In the genomic region with DNA sequence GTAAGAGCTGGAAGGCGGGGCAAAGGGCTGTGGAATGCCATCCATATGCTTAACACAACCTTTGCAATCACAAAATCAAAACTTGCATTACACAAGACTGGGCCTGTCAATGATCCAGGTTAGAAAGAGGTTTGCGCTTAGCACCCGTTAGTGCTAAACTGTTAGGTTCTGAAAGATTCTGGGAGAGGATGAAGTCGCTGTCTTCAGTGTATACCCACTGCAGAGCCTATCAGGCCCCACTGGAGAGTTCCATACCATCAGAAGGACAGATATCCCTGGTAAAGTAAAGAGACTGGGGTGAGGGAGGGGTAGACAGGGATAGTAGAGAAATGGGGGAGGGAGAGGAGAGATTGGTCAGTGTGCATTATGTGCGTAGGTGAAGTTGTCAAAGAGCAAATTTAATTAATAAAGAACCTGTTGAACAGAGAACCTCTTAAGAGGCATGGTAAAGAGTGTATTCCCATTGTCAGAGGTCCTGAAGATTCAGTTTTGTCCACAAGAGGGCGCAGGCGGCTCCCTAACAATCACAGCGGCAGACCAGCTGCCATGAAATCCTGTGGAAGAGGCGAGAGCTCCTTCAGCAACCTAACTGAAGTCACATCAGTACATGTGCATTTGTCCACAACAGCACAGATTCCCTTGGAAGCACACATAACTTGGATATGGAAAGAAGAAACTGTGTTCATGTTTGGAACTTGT, we compare ENCODE assay signal across 8 mouse cellular contexts. TPM values are rescaled to one million over a fixed set of nuclear protein-coding genes. Genes with fewer than 3 reads are reported as not detected.
DNase-seq lines count a peak whose midpoint lies in the region; ATAC-seq and TF ChIP-seq lines count a peak whose summit lies in the region.

No protein-coding gene starts in this region.

- ATAC-seq in embryonic facial prominence, embryonic 11.5 days (replicated peaks; ENCODE audit: insufficient number of reproducible peaks, low FRiP score, low TSS enrichment, low read depth), result peak; percentile 68
- ATAC-seq in midbrain, postnatal 0 days (ENCODE audit: low FRiP score), result peak; percentile 82

- TF ChIP-seq CTCF in midbrain, postnatal 0 days (IDR thresholded peaks at IDR 0.05), result peak; percentile 95
- TF ChIP-seq CTCF in spleen, adult 2 months (IDR thresholded peaks at IDR 0.05; ENCODE audit: extremely low read depth, insufficient read depth, insufficient read length, insufficient replicate concordance), result peak; percentile 72; the same call in 1 of the 2 replicates

- H3K27me3 ChIP-seq in embryonic facial prominence, embryonic 11.5 days (ENCODE audit: control insufficient read depth, insufficient read depth, low read length), result no peaks in the 10 kb centered on the region
- H3K27me3 ChIP-seq in midbrain, postnatal 0 days (ENCODE audit: insufficient read depth, low read length), result no peaks in the 10 kb centered on the region
- no peaks in the 10 kb centered on the region for H3K27me3 ChIP-seq in spleen, adult 2 months (ENCODE audit: control insufficient read depth, insufficient read depth, low read length)

- intact Hi-C loops in left cerebral cortex, postnatal 4 days (cut with DNase I), result loop anchor here (5.0 kb wide), 2 partner anchors 124 to 239 kb away; no protein-coding TSS in a partner anchor

- H3K9me3 ChIP-seq in embryonic facial prominence, embryonic 11.5 days (replicated peaks; ENCODE audit: control insufficient read depth, low read length), result no peaks in the 10 kb centered on the region
- no peaks in the 10 kb centered on the region for H3K9me3 ChIP-seq in midbrain, postnatal 0 days (ENCODE audit: low read length)

- no peak overlapping the region for H3K9ac ChIP-seq in embryonic facial prominence, embryonic 11.5 days (replicated peaks; ENCODE audit: low read length)
- H3K9ac ChIP-seq in midbrain, postnatal 0 days (replicated peaks; ENCODE audit: low read length, poor library complexity, severe bottlenecking), result no peak overlapping the region

- no peak overlapping the region for H3K4me3 ChIP-seq in embryonic facial prominence, embryonic 11.5 days (ENCODE audit: low read depth, low read length)
- no peak overlapping the region for H3K4me3 ChIP-seq in midbrain, postnatal 0 days (ENCODE audit: low read depth, low read length)
- H3K4me3 ChIP-seq in spleen, adult 2 months (ENCODE audit: extremely low read depth, insufficient read depth, insufficient read length), result no peak overlapping the region

- WGBS in embryonic facial prominence, embryonic 11.5 days, result 30% methylated on average over 9 of the region's 9 CpGs
- WGBS in midbrain, postnatal 0 days, result 29% methylated on average over 9 of the region's 9 CpGs
- 43% methylated on average over 9 of the region's 9 CpGs for WGBS in spleen, adult 2 months

- no peak overlapping the region for H3K4me2 ChIP-seq in embryonic facial prominence, embryonic 11.5 days (ENCODE audit: low read depth, low read length)
- no peak overlapping the region for H3K4me2 ChIP-seq in midbrain, postnatal 0 days (ENCODE audit: low read depth, low read length, poor library complexity, severe bottlenecking)

- no peaks in the 10 kb centered on the region for H3K4me1 ChIP-seq in embryonic facial prominence, embryonic 11.5 days (ENCODE audit: control insufficient read depth, insufficient read depth, low read length)
- H3K4me1 ChIP-seq in midbrain, postnatal 0 days (ENCODE audit: insufficient read depth, low read length), result no peaks in the 10 kb centered on the region
- H3K4me1 ChIP-seq in spleen, adult 2 months (ENCODE audit: control insufficient read depth, insufficient read depth, insufficient read length), result no peaks in the 10 kb centered on the region

- no peak for TF ChIP-seq POLR2A in spleen, adult 2 months (IDR thresholded peaks at IDR 0.05; ENCODE audit: low read depth, low read length)

- no peaks in the 10 kb centered on the region for H3K36me3 ChIP-seq in embryonic facial prominence, embryonic 11.5 days (replicated peaks; ENCODE audit: control insufficient read depth, insufficient read depth, low read depth, low read length)
- no peaks in the 10 kb centered on the region for H3K36me3 ChIP-seq in midbrain, postnatal 0 days (ENCODE audit: insufficient read depth, low read length)
- H3K36me3 ChIP-seq in spleen, adult 2 months (ENCODE audit: control insufficient read depth, insufficient read depth, low read length), result no peaks in the 10 kb centered on the region

- DNase-seq in 416B (ENCODE audit: low read depth), result peak; percentile 68
- DNase-seq in adrenal gland, postnatal 25 days, result peak; percentile 81
- DNase-seq in embryonic facial prominence, embryonic 11.5 days (ENCODE audit: low spot score), result peak; percentile 92
- DNase-seq in heart, adult 11 months, result peak; percentile 94
- peak; percentile 86 for DNase-seq in kidney, adult 18-20 months
- DNase-seq in left cerebral cortex, postnatal 4 days, result peak; percentile 84
- peak; percentile 93 for DNase-seq in midbrain, postnatal 0 days (ENCODE audit: low spot score)
- peak in 1 of 2 experiments; percentile 66 for DNase-seq in spleen, adult 2 months (ENCODE audit: low read depth in 1 of 2, low spot score in 2 of 2)

- H3K27ac ChIP-seq in embryonic facial prominence, embryonic 11.5 days (replicated peaks; ENCODE audit: low read depth, low read length), result no peak overlapping the region
- H3K27ac ChIP-seq in midbrain, postnatal 0 days (ENCODE audit: low read depth, low read length), result no peak overlapping the region
- no peak overlapping the region for H3K27ac ChIP-seq in spleen, adult 2 months (ENCODE audit: insufficient read depth, low read length)

RNA-seq across cellular contexts. Expression of a gene that starts 13.9 kb away (rescaled TPM):
- 61.4 and 77.5 TPM in 2 replicates for total RNA-seq in adrenal gland, postnatal 25 days (2021)
- 138 and 161 TPM in 2 replicates for polyA plus RNA-seq in embryonic facial prominence, embryonic 11.5 days (2014; fragmentation: Nextera tagmentation; extraction: Ambion mirVana)
- total RNA-seq in left cerebral cortex, postnatal 4 days (2021), result 10 to 100 TPM; 47.9 to 51.8 TPM
- total RNA-seq in midbrain, postnatal 0 days (2014; rRNA removed), result 30.5 and 36.5 TPM in 2 replicates
- polyA plus RNA-seq in midbrain, postnatal 0 days (2015; fragmentation: Nextera tagmentation; extraction: Ambion mirVana), result 23.8 and 28.9 TPM in 2 replicates
- polyA plus RNA-seq in spleen, adult 2 months (2012; rRNA removed), result 5.1 and 10.4 TPM in 2 replicates
